Mouse (Mus musculus) brain, embryonic 18.5 days (tissue): ENCODE measurements around the gene Filip1.
"Not testable (repeated sequence)": the region's sequence is repeated elsewhere in the genome, so short reads cannot be mapped to it uniquely, and the experiment has no call there.

Experiments
- DNase-seq: peaks from one replicate; pipeline ENCODE4 v3.0.0-alpha.2; 2012; ENCODE audit warnings: low read depth, low spot score

Filip1 gene

GRCm38 (mm10) chr9:80012751-80013150 is at the start of gene Filip1:
Gene Filip1, minus strand, starts transcription at chr9:80012851.
- DNase-seq = no peak

GRCm38 (mm10) chr9:80057690-80058089 is 45.0 kb upstream of the Filip1 start:
- DNase-seq = no peak

GRCm38 (mm10) chr9:80052951-80053350 is 40.3 kb upstream of the Filip1 start:
- DNase-seq = no peak

- not testable (repeated sequence) for DNase-seq
Observed at GRCm38 (mm10) chr9:80049271-80049670, 36.6 kb upstream of the Filip1 start.

GRCm38 (mm10) chr9:80044301-80044700 is 31.6 kb upstream of the Filip1 start:
- DNase-seq = not testable (repeated sequence)

GRCm38 (mm10) chr9:80039296-80039815 is 26.7 kb upstream of the Filip1 start:
- no peak for DNase-seq

- DNase-seq = no peak
Observed at GRCm38 (mm10) chr9:80037997-80038383, 25.3 kb upstream of the Filip1 start.

- DNase-seq = no peak
Observed at GRCm38 (mm10) chr9:80037262-80037996, 24.8 kb upstream of the Filip1 start.

- no peak for DNase-seq
Observed at GRCm38 (mm10) chr9:80026581-80027021, 13.9 kb upstream of the Filip1 start.

- no peak for DNase-seq
Observed at GRCm38 (mm10) chr9:80026017-80026416, 13.4 kb upstream of the Filip1 start.

- DNase-seq = not testable (repeated sequence)
Observed at GRCm38 (mm10) chr9:80025347-80025746, 12.7 kb upstream of the Filip1 start.

GRCm38 (mm10) chr9:80022821-80023220 is 10.2 kb upstream of the Filip1 start:
- DNase-seq = no peak

GRCm38 (mm10) chr9:80021648-80022047 is 9.0 kb upstream of the Filip1 start:
- no peak for DNase-seq

- no peak for DNase-seq
Observed at GRCm38 (mm10) chr9:80020429-80020828, 7.8 kb upstream of the Filip1 start.

GRCm38 (mm10) chr9:80012016-80012415 is 635 bp downstream of the Filip1 start:
- no peak for DNase-seq

GRCm38 (mm10) chr9:80002394-80003188 is 10.1 kb downstream of the Filip1 start:
- peak; percentile 43 for DNase-seq

- no peak for DNase-seq
Observed at GRCm38 (mm10) chr9:79997282-79997681, 15.4 kb downstream of the Filip1 start.

- no peak for DNase-seq
Observed at GRCm38 (mm10) chr9:79994296-79994695, 18.4 kb downstream of the Filip1 start.

- no peak for DNase-seq
Observed at GRCm38 (mm10) chr9:79993066-79993465, 19.6 kb downstream of the Filip1 start.

GRCm38 (mm10) chr9:79990456-79991017 is 22.1 kb downstream of the Filip1 start:
- DNase-seq = no peak

GRCm38 (mm10) chr9:79989703-79990102 is 22.9 kb downstream of the Filip1 start:
- no peak for DNase-seq

GRCm38 (mm10) chr9:79989061-79989460 is 23.6 kb downstream of the Filip1 start:
- DNase-seq = no peak
